Mouse (Mus musculus) cerebellum, postnatal 25 days (tissue): Measurements from ENCODE around the gene Keap1.
"Not testable (repeated sequence)": the region's sequence is repeated elsewhere in the genome, so short reads cannot be mapped to it uniquely, and the experiment has no call there.

Experiments used
- DNase-seq, 2 experiments: peaks; one replicate each; pipeline ENCODE4 v3.0.0; 2021; ENCODE audit warnings: mixed read lengths in 2 of 2

Keap1 gene

DNA sequence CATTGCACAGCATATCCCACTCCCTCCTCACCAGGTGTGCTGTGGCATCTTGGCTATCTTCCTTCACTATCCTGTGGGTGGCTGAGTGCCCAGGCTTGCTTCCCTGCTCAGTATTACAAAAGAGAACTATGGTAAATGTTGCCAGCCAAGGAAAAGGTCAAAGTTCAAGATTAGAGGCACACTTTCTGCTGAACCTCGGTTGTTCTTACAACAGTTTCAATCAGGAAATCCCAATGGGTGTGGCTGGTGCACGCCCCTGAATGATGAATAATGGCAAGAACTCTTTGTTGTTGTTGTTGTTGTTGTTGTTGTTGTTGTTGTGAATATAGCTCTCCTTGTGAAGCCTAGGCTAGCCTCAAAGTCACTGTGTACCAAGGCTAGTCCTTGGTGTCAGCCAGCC is 22.7 kb upstream of the Keap1 start:
- no peak for DNase-seq

DNA sequence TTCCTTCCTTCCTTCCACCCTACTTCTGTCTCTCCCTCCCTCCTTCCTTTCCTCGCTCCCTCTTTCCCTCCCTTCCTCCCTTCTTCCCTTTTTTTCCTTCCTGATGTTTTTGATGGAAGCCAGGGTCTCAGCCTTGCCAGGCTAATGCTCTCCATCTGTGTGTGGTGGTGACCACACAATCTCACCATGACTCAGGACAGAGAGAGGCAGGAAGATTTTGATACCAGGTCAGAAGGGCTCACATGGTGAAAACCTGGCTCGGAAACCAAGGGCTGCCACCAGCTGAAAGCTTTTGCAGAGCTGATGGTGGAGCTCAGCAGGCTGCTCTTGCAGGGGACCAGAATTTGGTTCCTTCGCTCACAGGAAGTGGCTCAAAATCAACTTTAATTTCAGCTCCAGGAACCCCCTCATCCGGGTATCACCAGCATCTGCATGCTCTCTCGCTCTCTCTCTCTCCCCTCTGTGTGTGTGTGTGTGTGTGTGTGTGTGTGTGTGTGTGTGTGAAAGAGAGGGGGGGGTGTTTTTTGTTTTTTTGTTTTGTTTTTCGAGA is 21.4 kb upstream of the Keap1 start:
- DNase-seq, result no peak

DNA sequence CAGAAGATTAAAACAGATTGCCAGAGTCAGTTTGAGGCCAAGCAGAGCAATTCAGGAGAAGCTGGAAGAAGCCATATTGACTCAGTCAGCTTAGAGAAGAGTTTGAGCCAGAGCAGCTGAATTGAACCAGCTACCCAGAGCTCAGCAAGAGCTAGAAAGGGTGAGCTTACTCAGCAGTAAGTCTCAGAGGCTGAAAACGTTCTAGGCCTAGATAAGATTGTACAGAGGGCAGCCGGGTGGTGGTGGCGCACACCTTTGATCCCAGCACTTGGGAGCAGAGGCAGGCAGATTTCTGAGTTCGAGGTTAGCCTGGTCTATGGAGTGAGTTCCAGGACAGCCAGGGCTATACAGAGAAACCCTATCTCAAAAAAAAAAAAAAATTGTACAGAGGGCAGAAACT is 17.2 kb upstream of the Keap1 start:
- DNase-seq, result not testable (repeated sequence)

DNA sequence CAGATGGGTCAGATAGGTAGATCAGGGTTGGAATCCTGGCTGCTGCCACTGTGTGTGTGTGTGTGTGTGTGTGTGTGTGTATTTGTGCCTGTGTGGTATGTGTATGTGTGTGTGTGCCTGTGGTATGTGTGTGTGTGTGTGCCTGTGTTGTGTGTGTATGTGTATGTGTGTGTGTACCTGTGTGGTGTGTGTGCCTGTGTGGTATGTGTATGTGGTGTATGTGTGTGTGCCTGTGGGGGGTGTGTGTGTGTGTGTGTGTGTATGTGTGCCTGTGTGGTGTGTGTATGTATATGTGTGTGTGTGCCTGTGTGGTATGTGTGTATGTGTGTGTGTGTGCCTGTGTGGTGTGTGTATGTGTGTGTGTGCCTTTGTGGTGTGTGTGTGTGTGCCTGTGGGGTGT is 15.5 kb upstream of the Keap1 start:
- DNase-seq, result no peak

DNA sequence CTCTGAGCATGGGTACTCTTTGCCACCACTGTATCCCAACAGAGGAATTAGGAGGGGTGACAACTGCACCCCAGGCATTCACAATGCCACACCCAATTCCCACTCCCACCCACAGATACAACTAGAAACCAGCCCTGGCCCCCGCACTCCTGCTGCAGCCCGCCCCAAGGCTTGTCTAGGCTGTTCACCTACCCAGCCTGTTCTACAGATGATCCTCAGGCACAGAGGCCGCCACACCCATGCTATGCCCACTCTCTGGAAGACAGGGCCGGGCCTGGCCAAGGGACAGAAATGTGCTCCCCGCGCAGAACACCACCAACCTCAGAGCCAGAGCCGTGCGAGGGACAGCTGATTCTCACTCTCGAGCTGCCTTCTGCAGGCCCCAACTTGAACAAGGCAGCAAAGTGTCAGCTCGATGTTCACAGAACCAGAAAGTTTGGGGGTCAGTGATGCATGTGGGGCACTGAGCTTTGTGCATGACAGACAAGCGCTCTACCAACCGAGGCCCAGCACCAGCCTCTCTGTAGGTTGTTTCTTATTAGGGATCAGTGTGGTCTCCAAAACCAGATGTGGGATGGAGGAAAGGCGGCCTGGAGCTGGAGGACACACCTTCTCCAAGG is 12.1 kb upstream of the Keap1 start:
- DNase-seq, result peak in 1 of 2 experiments; percentile 6

DNA sequence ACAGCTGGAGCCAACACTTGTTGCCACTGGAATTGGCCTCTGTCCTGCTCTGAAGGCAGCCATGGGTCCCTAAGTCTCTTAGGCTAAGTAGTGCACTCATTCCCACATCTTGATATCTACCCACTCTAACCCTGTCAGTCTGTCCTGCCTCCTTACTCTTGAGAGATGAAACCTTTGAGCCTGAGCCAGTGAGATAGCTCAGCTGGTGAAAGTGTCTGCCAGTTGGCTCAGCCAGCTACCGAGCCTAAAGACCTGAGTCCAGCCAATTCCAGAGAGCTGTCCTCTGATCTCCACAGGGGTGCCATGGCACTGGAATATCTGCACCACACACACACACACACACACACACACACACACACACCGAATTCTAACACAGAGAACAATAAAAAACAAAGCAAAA is 11.3 kb upstream of the Keap1 start:
- peak in 1 of 2 experiments; percentile 6 for DNase-seq

DNA sequence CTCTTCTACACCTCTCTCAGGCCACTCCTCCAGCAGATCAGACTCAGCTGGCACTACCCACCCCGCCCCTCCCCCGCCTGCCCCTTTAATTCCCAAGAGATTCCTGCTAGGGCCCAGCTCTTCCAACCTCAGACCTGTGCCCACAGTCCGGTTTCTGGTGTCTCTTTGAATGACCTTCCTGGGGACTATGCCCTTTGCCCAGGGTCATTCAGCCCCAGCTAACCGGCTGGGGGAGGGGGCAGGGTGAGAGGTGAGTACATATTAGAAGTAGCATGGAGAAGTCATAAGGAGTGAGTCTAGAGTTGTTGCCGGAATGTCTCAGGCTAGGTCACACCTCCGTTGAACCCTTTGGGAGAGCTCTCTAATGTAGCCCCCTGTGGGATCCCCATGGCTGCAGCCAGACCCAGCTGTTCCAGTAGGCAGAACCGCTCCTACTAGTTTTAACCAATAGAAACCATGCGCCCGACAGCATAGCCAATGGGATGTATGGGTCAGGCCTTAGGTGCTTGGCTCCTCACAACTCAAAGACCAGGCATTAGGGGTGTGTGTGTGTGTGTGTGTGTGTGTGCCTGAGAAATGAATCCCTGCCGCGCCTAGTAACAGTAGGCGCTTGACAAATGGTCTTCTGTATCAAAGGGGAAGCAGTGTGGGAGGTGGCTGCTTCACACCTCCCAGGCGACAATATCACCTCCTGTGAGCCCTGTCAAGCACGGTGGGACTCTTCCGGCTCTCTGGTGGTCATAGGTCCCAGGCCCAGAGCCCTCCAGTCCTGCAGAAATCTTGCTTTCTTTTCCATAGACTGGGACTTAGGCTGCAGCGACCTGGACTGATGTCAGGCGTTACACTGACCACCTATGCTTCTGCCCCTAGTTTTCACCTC is 10.7 kb upstream of the Keap1 start:
- no peak for DNase-seq

DNA sequence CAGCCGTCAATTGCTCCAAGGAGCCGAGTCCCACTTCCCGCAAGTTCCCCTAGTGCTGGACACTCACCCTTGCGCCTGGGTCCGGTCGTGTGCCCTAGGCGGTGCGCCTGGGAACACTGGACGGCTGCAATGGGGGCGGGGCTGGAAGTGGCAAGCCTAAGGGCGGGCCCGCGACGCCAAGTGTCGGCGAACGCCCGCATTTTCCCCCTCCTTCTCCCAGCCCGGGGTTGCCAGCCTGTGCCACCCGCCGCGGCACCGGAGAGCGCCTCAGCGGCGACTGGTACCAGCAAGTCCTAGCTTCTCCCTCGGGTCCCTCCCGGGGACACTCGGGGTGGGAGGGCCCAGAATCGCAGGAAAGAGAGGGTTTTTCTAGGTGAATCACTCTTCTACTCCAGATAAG is 9.2 kb upstream of the Keap1 start, which contains the start of gene S1pr5:
TSS of gene S1pr5 (minus strand) at position 118 of the 400 bp plus-strand sequence.
- peak; percentile 21 to 52 for DNase-seq

DNA sequence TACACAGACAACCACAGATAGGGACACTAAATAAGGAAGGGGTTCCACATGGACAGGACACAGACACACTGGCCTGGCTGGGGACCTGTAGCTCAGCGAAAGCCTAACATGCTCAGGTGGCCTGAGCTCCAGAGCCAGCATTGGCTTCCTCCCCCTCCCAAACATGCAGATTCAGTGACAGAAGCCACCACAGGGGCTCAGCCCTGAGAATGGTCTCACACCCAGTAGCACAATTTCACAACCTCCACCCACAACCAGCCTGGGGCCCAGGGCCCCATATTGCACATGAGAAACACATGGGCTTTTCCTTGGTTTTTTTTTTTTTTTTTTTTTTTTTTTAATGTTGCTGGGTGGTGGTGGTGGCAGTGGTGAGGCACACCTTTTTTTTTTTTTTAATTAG is 7.2 kb upstream of the Keap1 start:
- no peak for DNase-seq

DNA sequence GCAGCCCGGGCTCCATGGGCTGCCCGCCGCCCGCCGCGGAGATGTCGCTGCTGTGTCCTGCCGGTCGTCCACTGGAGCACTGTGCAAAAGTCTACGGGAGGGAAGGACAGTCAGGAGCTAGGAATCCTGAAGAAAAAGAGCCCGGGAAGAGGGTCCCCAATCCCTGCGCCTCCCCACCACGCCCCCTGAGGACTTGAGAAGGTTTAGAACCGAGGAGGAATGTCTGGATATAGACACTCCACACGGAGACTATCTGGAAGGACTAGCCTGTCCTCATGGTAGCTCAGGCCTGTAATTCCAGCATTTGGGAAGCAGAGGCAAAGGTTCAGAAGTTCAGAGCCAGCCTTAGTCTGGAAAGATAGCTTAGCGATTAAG is 5.9 kb upstream of the Keap1 start:
- no peak for DNase-seq

DNA sequence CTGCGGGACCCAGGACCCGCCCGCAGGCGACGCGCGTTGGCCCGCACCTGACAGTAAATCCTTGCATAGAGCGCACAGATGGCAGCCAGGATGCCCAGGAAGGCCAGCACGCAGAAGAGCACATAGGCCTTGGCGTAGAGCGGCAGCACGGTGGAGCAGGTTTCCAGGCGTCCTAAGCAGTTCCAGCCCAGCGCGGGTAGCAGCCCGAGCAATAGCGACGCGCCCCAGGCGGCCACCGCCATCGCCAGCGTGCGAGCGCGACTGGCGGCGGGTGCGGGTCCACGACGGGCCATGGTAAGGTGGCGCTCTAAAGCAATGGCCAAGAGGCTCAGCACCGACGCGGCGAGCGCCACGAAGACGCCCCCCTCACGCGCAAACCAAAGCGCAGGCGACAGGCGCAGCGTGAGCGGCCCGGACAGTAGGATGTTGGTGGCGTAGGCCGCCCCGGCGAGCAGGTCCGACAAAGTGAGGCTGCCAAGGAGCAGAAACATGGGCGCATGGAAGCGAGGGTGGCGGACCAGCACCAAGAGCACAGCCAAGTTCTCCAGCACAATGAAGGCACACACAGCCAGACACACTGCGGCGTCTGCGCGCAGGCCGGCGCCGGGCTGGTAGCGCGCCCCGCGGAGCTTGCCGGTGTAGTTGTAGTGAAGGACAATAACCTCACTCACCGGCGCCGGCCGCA is 5.4 kb upstream of the Keap1 start:
- peak; percentile 81 to 87 for DNase-seq

DNA sequence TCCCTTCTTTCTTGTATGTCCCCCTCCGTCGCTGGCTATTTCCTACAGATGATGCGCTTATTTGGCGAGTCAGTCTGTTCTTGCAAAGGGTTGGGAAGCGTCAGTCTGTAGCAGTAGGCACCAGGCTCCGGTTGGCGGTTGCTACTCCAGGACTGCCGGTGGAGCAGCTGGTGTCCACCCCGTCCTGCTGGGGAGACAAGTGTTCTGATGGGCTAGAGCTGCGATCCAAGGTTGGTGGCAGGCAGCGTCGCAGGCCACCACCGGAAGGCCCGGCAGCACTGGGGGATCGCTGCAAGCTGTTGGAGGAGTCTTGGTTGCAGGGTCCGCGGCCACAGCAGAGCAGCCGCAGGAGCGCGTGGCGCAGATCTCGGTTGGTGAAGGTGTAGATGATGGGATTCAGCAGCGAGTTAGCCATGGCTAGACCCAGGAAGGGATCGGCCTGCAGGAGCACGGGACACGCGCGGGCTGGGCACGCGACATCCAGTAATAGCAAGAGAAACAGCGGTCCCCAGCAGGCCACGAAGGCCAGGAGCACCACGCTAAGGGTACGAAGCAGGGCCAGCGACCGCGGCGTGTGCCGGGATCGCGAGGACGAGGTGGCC is 4.8 kb upstream of the Keap1 start:
- peak in 1 of 2 experiments; percentile 86 for DNase-seq

DNA sequence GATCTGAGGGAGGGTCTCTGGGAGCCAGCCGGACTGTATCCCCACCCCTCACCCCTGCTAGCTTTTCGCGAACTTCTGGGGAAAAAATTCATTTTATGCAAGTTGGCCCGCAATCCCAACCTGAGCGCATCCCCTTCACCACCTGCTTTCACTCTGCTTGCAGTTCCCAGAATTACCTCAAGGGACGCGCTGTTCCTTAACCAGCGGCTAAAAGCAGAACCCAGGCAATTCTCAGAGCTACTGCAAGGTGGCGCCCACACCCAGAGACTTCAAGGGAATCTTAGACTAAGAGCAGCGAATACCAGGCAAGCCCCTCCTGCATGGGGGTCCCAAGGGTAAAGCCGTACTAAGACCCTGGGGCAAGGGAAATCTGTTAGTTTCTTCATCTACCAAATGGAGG is 2.2 kb upstream of the Keap1 start:
- DNase-seq, result peak; percentile 87 to 92

DNA sequence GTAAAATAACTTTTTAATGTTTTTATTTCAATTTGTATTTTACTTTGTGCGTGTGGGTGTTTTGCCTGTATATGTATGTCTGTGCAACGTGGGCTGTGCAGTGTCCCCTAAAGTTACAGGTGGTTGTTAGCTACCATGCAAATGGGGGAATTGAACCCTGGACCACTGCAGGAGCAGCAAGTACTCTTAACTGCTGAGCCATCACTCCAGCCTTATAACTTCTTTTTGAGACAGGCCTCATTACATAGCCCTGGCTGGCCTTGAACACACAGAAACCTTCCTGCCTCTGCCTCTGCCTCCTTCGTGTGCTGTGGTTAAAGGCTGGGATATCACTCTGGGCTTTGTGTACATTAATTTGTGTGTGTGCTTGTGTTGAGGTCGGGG is 296 bp upstream of the Keap1 start:
- no peak for DNase-seq

DNA sequence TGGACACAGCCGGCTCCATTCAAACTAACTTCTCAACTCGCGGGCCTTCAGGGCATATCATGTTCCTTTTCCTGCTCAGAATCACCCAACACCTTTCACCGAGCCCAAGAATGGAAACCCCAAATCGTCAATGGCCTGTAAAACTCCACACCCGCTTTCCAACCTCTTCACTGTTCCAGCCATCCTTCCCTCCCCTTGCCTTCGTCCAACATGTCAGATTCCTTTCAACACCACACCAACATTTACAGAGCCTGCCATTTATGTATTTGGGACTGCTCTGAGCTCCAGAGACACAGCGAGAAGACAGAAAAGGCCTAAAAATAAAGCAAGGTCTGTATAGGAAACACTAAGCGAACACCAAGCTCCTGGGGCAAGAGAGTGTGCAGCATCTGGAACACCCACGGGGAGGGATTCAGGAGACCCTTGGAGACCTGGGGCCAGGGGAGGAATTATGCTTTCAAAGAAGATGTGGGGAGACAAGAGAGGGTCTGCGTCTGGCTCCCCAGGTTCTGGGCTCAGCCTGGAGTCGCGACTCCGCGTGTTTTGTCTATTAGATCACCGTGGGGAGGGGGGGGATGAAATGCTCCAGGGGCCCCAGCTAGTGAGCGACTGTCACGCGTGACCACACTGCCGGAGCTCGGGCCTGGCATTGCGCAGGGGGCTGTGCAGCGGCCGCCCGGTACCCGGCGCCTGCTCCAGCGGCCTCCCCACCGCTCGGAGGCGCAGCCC is 993 bp downstream of the Keap1 start:
- DNase-seq, result no peak

DNA sequence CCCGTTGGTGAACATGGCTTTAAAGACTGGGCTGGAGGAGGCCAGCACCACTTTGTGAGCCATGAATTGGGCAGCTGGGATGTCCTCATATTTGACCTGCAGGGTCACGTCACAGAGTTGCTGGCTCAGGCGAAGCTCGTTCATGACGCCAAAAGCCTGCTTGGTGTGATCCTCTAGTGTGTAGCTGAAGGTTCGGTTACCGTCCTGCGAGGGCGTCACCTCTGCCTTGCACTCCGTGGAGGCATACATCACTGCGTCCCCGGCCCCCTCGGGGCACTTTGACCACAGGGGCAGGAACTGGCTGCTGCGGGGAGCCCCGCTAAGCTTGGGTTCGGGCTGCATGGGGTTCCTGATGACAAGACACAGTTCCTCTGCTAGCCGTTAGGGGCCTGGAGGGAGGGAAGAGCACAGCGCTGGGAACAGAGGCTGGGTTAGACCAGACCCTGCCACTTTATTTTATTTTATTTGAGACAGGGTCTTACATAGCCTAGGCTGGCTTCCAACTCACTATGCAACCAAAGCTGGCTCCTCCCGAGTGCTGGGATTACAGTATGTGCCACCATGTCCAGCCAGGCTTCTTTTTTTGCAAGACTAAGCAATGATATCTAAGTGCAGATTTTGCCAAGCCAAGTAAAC is 1.7 kb downstream of the Keap1 start:
- DNase-seq, result peak; percentile 58 to 59

DNA sequence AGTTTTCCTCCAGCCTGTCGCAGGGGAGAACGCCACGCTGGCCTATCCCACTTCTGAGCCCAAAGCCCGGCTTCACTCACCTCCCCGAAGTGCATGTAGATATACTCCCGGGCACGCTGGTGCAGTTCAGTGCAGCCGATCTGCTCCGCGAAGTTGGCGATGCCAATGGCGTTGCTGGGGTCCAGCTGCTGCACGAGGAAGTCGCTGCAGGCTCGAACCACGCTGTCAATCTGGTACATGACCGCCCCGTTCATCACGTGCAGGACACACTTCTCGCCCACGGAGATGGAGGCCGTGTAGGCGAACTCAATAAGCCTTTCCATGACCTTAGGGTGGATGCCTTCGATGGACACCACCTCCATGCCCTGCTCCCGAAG is 2.2 kb downstream of the Keap1 start:
- DNase-seq, result peak; percentile 17 to 49

DNA sequence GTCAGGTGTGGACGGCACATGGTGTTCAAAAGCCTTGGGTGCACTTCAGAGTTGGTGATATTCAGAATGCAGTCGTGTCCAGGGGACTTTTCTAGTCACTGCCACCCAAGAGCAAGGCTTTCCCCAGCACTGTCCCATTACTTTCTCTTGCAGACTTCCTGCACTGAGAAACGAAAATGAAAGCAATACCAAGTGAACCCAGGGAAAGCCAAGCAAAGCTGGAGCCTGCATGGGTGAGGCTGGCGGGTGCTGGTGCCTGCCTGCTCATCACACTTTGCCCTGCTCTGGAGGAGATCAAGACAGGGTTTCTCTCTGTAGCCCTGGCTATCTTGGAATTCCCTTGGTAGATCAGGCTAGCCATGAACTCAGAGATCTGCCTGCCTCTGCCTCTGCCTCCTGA is 3.8 kb downstream of the Keap1 start:
- no peak for DNase-seq

DNA sequence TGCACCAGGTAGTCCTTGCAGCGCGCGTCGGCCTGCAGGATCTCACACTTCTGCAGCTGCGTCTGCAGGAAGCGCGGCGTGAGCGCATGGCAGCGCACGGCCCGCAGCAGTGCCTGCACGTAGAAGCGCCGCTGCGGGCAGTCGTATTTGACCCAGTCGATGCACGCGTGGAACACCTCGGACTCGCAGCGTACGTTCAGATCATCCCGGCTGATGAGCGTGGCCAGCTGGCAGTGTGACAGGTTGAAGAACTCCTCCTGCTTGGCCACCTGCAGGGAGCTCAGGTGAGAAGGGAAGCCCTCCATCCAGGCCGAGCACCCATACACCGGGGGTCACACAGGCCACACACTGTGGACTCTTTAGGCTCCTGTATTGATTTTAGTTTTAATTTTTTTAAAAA is 5.4 kb downstream of the Keap1 start:
- peak; percentile 21 to 43 for DNase-seq

DNA sequence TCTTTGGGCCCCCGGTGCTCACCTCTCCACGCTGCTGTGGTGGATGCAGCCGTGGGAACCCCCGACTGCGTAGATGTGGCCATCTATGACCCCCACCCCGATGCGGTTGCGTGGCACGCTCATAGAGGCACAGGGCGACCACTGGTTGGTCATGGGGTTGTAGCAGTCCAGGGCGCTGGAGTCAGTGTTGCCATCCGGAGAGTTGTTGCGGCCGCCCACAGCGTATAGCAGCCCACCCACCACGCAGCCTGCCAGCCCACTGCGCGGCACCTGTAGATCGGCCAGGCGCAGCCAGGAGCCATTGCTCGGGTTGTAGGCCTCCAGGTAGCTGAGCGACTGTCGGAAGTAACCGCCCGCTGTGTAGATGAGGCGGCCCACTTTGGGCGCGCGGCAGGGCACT is 5.8 kb downstream of the Keap1 start:
- DNase-seq, result peak in 1 of 2 experiments; percentile 7

DNA sequence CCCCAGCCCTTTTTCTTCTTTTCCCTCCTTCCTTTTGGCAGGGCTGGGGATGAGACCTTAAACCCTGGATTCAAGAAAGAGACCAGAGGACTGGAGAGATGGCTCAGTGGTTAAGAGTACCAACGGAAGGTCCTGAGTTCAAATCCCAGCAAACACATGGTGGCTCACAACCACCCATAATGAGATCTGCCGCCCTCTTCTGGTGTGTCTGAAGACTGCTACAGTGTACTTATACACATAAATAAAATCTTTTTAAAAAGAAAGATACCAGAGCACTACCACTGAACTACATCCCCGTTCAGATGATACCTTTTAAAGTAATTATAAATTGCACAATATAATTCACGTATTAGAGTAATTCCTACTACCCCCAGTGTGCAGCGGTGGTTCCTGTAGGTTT is 6.3 kb downstream of the Keap1 start:
- no peak for DNase-seq

DNA sequence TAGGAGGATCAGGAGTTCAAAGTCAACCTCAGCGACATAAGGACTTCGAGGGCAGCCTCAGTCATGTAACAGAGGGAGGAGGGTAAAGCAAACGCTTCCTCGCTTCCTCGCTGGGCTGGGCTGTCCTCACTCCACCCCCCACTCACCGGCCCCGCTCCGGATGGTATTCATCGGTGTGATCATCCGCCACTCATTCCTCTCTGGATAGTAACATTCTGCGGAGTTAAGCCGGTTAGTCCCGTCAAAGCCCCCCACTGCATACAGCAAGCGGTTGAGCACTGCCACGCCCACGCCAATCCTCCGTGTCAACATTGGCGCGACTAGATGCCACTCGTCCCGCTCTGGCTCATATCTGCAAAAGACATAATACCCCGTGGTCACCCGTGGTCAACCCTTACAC is 7.6 kb downstream of the Keap1 start:
- DNase-seq, result no peak
